Mouse (Mus musculus) ES-Bruce4 (cell line): Measurements from ENCODE around the gene Ubap2l. TPM values are rescaled to one million over a fixed set of nuclear protein-coding genes. Genes with fewer than 3 reads are reported as not detected.

Source experiments
- H3K27ac ChIP-seq: 2 replicates; pipeline ENCODE4 v1.5.1; 2012; ENCODE audit warnings: low read length, inconsistent platforms; ENCODE audit not compliant: insufficient read depth
- H3K27me3 ChIP-seq: 2 replicates; pipeline ENCODE4 v1.6.1; 2012; ENCODE audit warnings: mild to moderate bottlenecking, low read length, inconsistent platforms; ENCODE audit not compliant: control insufficient read depth, poor library complexity, insufficient read depth, severe bottlenecking
- H3K36me3 ChIP-seq: 2 replicates; pipeline ENCODE4 v1.6.1; 2012; ENCODE audit warnings: inconsistent platforms, mild to moderate bottlenecking, low read length, moderate library complexity; ENCODE audit not compliant: control insufficient read depth, poor library complexity, insufficient read depth, severe bottlenecking
- H3K4me1 ChIP-seq: one replicate; pipeline ENCODE4 v1.8.1; 2011; ENCODE audit warnings: low read length; ENCODE audit not compliant: control insufficient read depth, insufficient read depth
- H3K4me3 ChIP-seq: 2 replicates; pipeline ENCODE4 v1.5.1; 2011; ENCODE audit warnings: low read depth, mild to moderate bottlenecking, low read length
- H3K9ac ChIP-seq: 2 replicates; pipeline ENCODE4 v1.6.1; 2012; ENCODE audit warnings: low read depth, mild to moderate bottlenecking, inconsistent platforms; ENCODE audit not compliant: poor library complexity, severe bottlenecking
- H3K9me3 ChIP-seq: replicated peaks from 2 replicates; pipeline ENCODE4 v1.6.1; 2012; ENCODE audit warnings: mild to moderate bottlenecking, low read length, inconsistent platforms; ENCODE audit not compliant: control insufficient read depth, poor library complexity, insufficient read depth, severe bottlenecking
- CTCF ChIP-seq: IDR thresholded peaks from one replicate; pipeline ENCODE4 v1.8.1; 2011; ENCODE audit warnings: low read depth, low read length
- EP300 ChIP-seq: IDR thresholded peaks from 2 replicates; pipeline ENCODE4 v1.6.1; 2011; ENCODE audit warnings: low read depth, low read length; ENCODE audit not compliant: insufficient read depth
- POLR2A ChIP-seq: IDR thresholded peaks from one replicate; pipeline ENCODE4 v1.8.1; 2011; ENCODE audit warnings: low read length; ENCODE audit not compliant: insufficient read depth
- polyA plus RNA-seq: library from polyadenylated mRNA; stranded (reverse); fragments of >200 nt; gene quantifications from 2 replicates; pipeline ENCODE4 v1.2.4, GENCODE M21; 2011; ENCODE audit warnings: low read depth; ENCODE audit not compliant: missing spikeins, insufficient read depth, insufficient read length

Gene Ubap2l
- polyA plus RNA-seq, 1 experiment: 432 TPM

DNA sequence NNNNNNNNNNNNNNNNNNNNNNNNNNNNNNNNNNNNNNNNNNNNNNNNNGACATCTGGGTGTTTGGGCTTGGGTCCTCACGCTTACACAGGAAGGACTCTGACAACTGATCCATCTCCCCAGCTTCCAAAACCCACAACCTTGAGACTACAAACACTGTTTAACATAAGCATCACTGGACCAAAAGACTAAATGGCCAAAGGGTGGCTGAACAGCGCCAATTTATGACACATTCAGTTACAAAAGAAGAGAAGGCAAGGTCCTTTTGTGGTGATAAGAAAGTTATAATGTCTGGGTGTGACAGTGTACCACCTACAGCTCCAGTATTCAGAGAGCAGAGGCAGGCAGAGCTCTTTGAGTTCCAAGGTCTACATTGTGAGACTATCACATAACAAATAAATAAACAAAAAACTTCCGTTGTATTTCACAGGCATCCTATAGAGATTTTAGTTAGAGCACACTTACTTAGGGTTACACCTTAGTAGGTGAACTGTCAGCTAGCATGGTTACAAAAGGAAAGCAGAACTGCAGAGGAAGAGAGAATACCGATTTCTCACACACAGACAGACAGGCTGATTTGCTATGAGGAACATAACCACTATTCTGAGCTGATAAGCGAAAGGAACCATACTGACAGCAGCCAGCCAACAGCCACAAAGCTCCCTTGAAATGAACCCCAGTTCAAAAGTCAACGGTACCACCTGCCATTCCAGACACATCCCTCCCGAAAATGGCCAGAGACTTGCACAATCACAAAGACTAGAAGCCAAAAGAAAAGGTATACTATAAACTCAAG is 96.1 kb downstream of the Ubap2l start:
- TF ChIP-seq POLR2A (no peak), EP300 (no peak), CTCF (no peak)
- H3K4me3 ChIP-seq: no peak overlapping the region
- no peaks in the 10 kb centered on the region for H3K27me3 ChIP-seq
- no peaks in the 10 kb centered on the region for H3K4me1 ChIP-seq
- no peaks in the 10 kb centered on the region; the same call in 1 of the 2 replicates for H3K36me3 ChIP-seq
- H3K9me3 ChIP-seq: no peaks in the 10 kb centered on the region
- no peak overlapping the region for H3K27ac ChIP-seq
- no peak overlapping the region for H3K9ac ChIP-seq

DNA sequence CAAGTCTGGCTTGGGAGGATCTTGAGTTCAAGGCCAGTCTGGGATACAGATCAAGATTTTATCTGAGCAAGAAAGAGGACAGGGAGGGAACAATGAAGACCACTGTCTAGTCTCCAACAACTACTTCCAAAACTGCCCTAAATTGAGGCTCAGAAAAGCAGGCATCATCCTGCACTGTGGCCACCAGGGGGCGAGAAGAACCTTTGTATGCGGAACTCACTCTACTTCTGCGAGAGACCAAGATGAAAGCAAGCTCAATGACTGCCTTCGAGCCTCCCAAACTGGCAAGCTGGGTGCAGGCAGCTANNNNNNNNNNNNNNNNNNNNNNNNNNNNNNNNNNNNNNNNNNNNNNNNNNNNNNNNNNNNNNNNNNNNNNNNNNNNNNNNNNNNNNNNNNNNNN is 99.0 kb downstream of the Ubap2l start:
- Histone ChIP-seq H3K4me3 (no peak overlapping the region), H3K9me3 (no peaks in the 10 kb centered on the region), H3K4me1 (no peaks in the 10 kb centered on the region), H3K36me3 (no peaks in the 10 kb centered on the region; the same call in 1 of the 2 replicates), H3K9ac (no peak overlapping the region), H3K27ac (no peak overlapping the region), H3K27me3 (no peaks in the 10 kb centered on the region)
- peak; percentile 92 for TF ChIP-seq CTCF
- TF ChIP-seq EP300: no peak
- TF ChIP-seq POLR2A: no peak

Other genes starting within 250 kb of the Ubap2l start
- gene She, start 221.3 kb downstream of the Ubap2l start, polyA plus RNA-seq: 4.2 and 4.4 TPM in 2 replicates
- gene Il6ra, start 139.4 kb downstream of the Ubap2l start, polyA plus RNA-seq: 0.84 and 0.97 TPM in 2 replicates
- 26.8 and 32.1 TPM in 2 replicates for gene Atp8b2, start 89.1 kb downstream of the Ubap2l start, polyA plus RNA-seq
- gene Hax1, start 53.8 kb downstream of the Ubap2l start, polyA plus RNA-seq: 169 and 170 TPM in 2 replicates
- gene 4933434E20Rik, start 992 bp downstream of the Ubap2l start, polyA plus RNA-seq: 67.1 and 67.6 TPM in 2 replicates
- gene Tpm3, start 20.0 kb upstream of the Ubap2l start, polyA plus RNA-seq: 286 and 305 TPM in 2 replicates
- gene Nup210l, start 51.5 kb upstream of the Ubap2l start, polyA plus RNA-seq: 0.73 and 0.81 TPM in 2 replicates
- gene Rps27, start 161.0 kb upstream of the Ubap2l start, polyA plus RNA-seq: 28.1 and 44.0 TPM in 2 replicates
- 8.0 and 12.4 TPM in 2 replicates for gene Rab13, start 161.1 kb upstream of the Ubap2l start, polyA plus RNA-seq
- 23.7 and 24.5 TPM in 2 replicates for gene Jtb, start 179.0 kb upstream of the Ubap2l start, polyA plus RNA-seq
- gene Creb3l4, start 190.9 kb upstream of the Ubap2l start, polyA plus RNA-seq: 3.7 and 4.6 TPM in 2 replicates
- gene Slc39a1, start 195.5 kb upstream of the Ubap2l start, polyA plus RNA-seq: 60.5 and 62.4 TPM in 2 replicates
- gene Crtc2, start 201.5 kb upstream of the Ubap2l start, polyA plus RNA-seq: 32.4 and 34.6 TPM in 2 replicates
- gene Dennd4b, start 212.6 kb upstream of the Ubap2l start, polyA plus RNA-seq: 12.3 and 12.8 TPM in 2 replicates
- gene Gatad2b, start 240.6 kb upstream of the Ubap2l start, polyA plus RNA-seq: 59.0 and 66.1 TPM in 2 replicates